Mouse (Mus musculus) spleen, adult 2 months (tissue): ENCODE results near the gene Trank1. TPM values are rescaled to one million over a fixed set of nuclear protein-coding genes. Genes with fewer than 3 reads are reported as not detected.

Source experiments
- DNase-seq, 2 experiments: peaks; one replicate each; pipeline versions ENCODE4 v3.0.0 to v3.0.0-alpha.2; 2012 to 2021; ENCODE audit warnings: low spot score in 2 of 2, low read depth in 1 of 2
- H3K27ac ChIP-seq: fragments of 200-500 bp; 2 replicates; pipeline ENCODE4 v1.5.1; 2012; ENCODE audit warnings: low read length, inconsistent platforms; ENCODE audit not compliant: insufficient read depth
- H3K27me3 ChIP-seq: fragments of 200-500 bp; 2 replicates; pipeline ENCODE4 v1.6.1; 2012; ENCODE audit warnings: mild to moderate bottlenecking, moderate library complexity, low read length, inconsistent platforms; ENCODE audit not compliant: control insufficient read depth, insufficient read depth
- H3K36me3 ChIP-seq: fragments of 200-500 bp; 2 replicates; pipeline ENCODE4 v1.6.1; 2012; ENCODE audit warnings: mild to moderate bottlenecking, low read length, inconsistent platforms; ENCODE audit not compliant: control insufficient read depth, insufficient read depth
- H3K4me1 ChIP-seq: fragments of 200-500 bp; 2 replicates; pipeline ENCODE4 v1.6.1; 2011; ENCODE audit warnings: inconsistent platforms; ENCODE audit not compliant: control insufficient read depth, insufficient read depth, insufficient read length
- H3K4me3 ChIP-seq: fragments of 200-500 bp; 2 replicates; pipeline ENCODE4 v1.5.1; 2011; ENCODE audit warnings: mild to moderate bottlenecking, inconsistent platforms; ENCODE audit not compliant: insufficient read depth, insufficient read length; ENCODE audit errors: extremely low read depth
- CTCF ChIP-seq: fragments of 200-500 bp; IDR thresholded peaks from 2 replicates; pipeline ENCODE4 v1.5.1; 2011; ENCODE audit warnings: mild to moderate bottlenecking, inconsistent platforms; ENCODE audit not compliant: insufficient read depth, insufficient read length, insufficient replicate concordance; ENCODE audit errors: extremely low read depth
- POLR2A ChIP-seq: fragments of 200-500 bp; IDR thresholded peaks from 2 replicates; pipeline ENCODE4 v1.6.1; 2011; ENCODE audit warnings: low read depth, low read length, inconsistent platforms
- WGBS: fragments of 180-500 bp; shearing (Covaris S2); methylation state at CpG from one replicate; pipeline ENCODE4 v1.1.7; 2018; 5-methylcytosine and 5-hydroxymethylcytosine counted together
- polyA plus RNA-seq: library from polyadenylated mRNA; depleted of rRNA; stranded (reverse); fragments of >200 nt; gene quantifications from 2 replicates; pipeline ENCODE4 v1.2.3, GENCODE M21; 2012

Trank1 gene
- polyA plus RNA-seq, 1 experiment: not detected

DNA sequence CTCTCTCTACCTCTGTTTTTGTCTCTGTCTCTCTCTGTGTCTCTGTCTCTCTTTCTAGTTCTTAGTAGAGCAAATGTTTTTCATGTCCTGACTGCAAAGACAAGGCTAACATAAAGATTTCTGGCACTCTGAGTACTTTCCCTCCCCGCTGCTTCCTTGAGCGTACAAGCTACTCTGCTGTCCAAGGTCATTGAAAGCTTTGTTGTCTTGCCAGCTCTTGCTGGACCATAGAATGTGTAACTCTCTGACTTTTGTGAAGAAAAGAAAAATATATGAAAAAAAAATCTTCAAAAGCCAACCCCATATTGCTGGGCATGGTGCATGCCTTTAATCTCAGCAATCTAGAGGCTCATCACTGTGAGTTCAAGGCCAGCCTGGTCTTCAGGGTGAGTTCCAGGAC is 12.9 kb upstream of the Trank1 start:
- Histone ChIP-seq H3K4me1 (no peaks in the 10 kb centered on the region), H3K27ac (no peak overlapping the region), H3K36me3 (no peaks in the 10 kb centered on the region), H3K4me3 (no peak overlapping the region), H3K27me3 (no peaks in the 10 kb centered on the region)
- DNase-seq: no peak
- WGBS: 83% methylated on average over 2 of the region's 2 CpGs
- no peak for TF ChIP-seq POLR2A
- TF ChIP-seq CTCF: no peak

DNA sequence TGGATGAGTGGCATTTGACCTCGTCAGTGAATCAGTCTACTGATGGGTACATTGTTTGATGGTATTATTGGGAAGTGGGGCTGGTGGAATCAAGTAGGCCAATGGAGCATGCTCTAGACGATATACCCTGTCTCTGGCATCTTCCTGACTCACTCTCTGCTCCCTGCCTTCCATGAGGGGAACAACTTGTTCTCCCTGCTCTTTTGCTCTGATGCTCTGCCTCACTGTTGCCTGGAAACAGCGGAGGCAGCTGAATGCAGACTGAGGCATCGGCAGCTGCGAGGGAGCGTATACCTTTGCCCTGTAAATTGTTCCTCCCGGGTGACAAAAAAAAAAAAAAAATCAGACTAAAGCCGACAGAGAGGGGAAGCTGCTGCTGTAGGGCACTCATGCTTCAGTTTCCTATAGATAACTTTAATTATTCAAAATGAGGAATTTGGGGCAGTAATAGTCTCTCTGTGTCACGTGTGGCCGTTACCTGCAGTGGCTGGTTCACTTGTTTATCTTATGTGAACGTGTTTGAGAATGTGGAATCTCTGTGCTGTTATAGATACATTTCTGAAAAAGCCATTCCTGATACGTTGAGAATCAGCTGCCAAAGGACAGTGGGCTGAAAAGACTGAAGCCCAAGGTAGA is 9.2 kb upstream of the Trank1 start:
- no peak overlapping the region for H3K4me3 ChIP-seq
- no peaks in the 10 kb centered on the region for H3K4me1 ChIP-seq
- H3K36me3 ChIP-seq: no peaks in the 10 kb centered on the region
- WGBS: 47% methylated on average over 12 of the region's 12 CpGs
- H3K27ac ChIP-seq: no peak overlapping the region
- H3K27me3 ChIP-seq: no peaks in the 10 kb centered on the region
- DNase-seq: no peak
- TF ChIP-seq POLR2A (no peak), CTCF (no peak)

DNA sequence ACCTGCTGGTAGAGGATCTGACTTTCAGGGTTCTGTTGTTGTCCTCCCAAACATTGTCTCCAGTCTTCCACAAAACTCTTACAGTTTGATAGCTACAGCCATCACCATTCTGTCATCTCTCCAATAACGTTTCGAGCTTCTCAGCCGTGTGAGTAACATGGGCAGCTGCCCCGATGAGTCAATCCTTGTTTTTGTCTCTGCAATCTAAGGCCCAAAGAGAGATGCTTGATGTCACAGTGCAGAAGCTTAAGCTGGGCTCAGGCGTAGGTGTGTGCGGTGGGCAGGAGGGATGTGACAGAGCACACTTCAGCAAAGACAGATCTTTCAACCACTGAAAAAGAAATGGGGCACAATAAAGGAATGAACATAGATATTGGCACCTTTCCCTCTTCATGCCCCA is 7.5 kb upstream of the Trank1 start:
- no peaks in the 10 kb centered on the region for H3K27me3 ChIP-seq
- H3K4me1 ChIP-seq: no peaks in the 10 kb centered on the region
- H3K36me3 ChIP-seq: no peaks in the 10 kb centered on the region
- 88% methylated on average over 6 of the region's 6 CpGs for WGBS
- H3K4me3 ChIP-seq: no peak overlapping the region
- DNase-seq: no peak
- no peak overlapping the region for H3K27ac ChIP-seq
- no peak for TF ChIP-seq POLR2A
- TF ChIP-seq CTCF: no peak

DNA sequence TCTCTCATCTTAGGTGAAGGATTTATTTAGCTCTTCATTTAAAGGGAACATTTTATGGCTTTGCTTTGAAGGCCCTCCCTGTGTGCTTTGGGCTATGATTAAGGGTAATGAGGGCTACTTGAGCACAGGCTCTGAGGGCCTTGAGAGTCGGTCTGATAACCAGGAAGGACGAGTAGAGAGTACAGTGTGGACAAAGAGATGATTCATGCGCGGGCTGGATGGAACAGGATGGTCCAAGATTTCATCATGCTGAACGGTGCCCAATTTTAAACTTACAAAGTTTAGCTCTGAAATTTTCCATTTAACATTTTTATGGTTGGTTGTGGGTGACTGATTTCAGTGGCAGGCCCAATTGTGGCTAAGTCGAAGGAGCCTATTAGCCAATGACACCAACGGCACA is 5.4 kb upstream of the Trank1 start:
- Histone ChIP-seq H3K27me3 (peaks cover 4% of the 10 kb centered on the region), H3K36me3 (no peaks in the 10 kb centered on the region), H3K4me3 (no peak overlapping the region), H3K27ac (no peak overlapping the region), H3K4me1 (no peaks in the 10 kb centered on the region)
- 83% methylated on average over 7 of the region's 7 CpGs for WGBS
- no peak for DNase-seq
- no peak for TF ChIP-seq POLR2A
- no peak for TF ChIP-seq CTCF

DNA sequence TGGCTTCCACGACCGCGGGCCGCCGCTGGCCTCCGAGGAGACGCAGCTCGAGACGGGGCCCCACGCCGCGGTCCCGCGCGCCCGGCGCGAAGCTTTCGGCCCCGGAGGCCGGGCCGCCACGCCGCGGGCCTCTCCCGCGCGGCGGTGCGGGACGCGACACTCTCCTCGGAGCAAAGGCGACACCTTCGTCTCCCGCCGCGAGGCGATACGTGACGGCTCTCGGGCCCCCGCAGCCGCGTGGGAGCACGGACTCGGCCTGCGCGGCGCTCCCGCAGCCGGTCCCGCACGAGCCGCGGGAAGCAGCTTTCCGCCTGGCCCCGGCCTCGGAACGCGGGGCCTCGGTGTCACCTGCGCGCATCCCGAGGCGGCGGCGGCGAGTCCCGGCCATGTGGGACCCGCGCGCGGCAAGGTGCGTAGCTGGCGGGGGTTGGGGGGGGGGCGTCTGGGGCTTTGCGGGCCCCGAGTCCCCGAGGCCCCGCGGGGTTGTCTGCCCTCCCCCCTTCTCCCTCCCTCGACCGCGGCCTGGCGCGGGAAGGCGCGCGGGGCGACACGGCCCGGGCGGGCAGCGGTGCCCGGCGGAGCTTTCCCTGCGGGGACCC is 403 bp downstream of the Trank1 start:
- 5% methylated on average over 81 of the region's 98 CpGs for WGBS
- TF ChIP-seq CTCF: no peak
- no peak for TF ChIP-seq POLR2A
- H3K4me3 ChIP-seq: no peak overlapping the region

DNA sequence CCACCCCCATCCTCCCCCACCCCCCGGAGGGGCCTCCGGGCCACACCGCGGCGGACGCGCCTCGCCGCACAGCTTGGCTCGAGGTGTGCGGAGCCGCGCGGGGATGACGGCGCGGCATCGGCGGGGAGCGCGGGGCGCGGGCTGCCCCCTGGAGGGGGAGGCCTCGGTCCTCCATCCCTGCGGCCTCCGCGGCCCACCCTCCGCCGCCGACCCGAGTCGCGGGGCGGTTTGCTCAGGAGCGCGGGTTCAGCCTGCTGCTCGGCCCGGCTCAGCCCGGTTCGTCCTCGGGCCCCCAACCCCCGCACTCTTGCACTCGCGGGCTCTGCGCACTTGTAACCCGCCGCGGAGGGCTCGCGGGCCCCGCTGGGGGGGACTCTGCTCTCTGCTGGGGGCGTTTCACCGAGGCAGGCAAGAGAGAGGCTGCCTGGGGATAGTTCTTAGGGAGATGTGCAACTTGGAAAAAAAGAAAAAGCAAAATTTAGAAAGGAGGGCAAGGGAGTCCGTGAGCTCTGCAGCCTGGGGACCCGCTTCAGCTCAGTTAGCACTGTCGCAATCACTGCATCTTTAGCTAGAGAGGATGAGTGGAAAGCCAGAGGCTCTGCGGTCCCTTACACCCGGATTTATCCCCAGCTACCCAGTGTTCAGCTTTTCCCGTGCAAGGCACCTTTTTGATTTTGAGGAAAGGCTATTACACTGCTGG is 1.1 kb downstream of the Trank1 start:
- no peak for DNase-seq
- H3K36me3 ChIP-seq: no peaks in the 10 kb centered on the region
- peaks cover 25% of the 10 kb centered on the region for H3K27me3 ChIP-seq
- 2% methylated on average over 52 of the region's 59 CpGs for WGBS
- no peak overlapping the region for H3K4me3 ChIP-seq
- H3K4me1 ChIP-seq: peaks cover 7% of the 10 kb centered on the region; the same call in 1 of the 2 replicates
- H3K27ac ChIP-seq: no peak overlapping the region
- no peak for TF ChIP-seq POLR2A
- no peak for TF ChIP-seq CTCF

More for the DNA sequence above, 403 bp downstream of the Trank1 start:
- H3K36me3 ChIP-seq: no peaks in the 10 kb centered on the region
- H3K27ac ChIP-seq: no peak overlapping the region
- peaks cover 25% of the 10 kb centered on the region for H3K27me3 ChIP-seq
- peaks cover 7% of the 10 kb centered on the region; the same call in 1 of the 2 replicates for H3K4me1 ChIP-seq
- no peak for DNase-seq

DNA sequence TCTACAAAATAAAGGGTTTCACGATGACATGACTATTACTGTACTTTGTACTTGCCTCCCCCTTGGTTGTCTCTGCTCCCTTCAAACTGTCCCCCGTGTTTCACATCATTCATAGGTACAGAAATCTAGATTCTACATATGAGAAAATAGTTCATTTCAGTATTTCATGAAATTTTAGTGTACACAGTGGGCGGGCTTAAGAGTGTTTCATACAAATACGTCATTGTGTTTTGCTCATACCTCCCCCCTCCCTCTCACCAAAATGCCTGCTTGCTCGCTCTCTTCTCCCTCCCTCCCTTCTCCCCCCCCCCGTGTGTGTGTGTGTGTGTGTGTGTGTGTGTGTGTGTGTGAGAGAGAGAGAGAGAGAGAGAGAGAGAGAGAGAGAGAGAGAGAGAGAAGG is 1.8 kb downstream of the Trank1 start:
- peaks cover 7% of the 10 kb centered on the region; the same call in 1 of the 2 replicates for H3K4me1 ChIP-seq
- H3K4me3 ChIP-seq: no peak overlapping the region
- H3K36me3 ChIP-seq: no peaks in the 10 kb centered on the region
- H3K27ac ChIP-seq: no peak overlapping the region
- WGBS: 10% methylated on average over 5 of the region's 6 CpGs
- no peak for DNase-seq
- H3K27me3 ChIP-seq: peaks cover 25% of the 10 kb centered on the region
- TF ChIP-seq CTCF: no peak
- TF ChIP-seq POLR2A: no peak
